Mouse (Mus musculus): Measurements from ENCODE around the gene Asb14.

The Asb14 gene

GRCm38 (mm10) chr14:26960518-26960917 lies 66.2 kb downstream of the Asb14 start:
- no peak for DNase-seq (ENCODE audit: low spot score in 2 of 2)
